Mouse (Mus musculus): ENCODE data around the gene Ankrd52.

GRCm38 (mm10) chr10:128451014-128451413 is 74.1 kb downstream of the Ankrd52 start:
- no peak for TF ChIP-seq EP300 (optimal IDR thresholded peaks at IDR 0.05)
- TF ChIP-seq CTCF (IDR thresholded peaks at IDR 0.05; ENCODE audit: low read depth) = no peak
